Mouse (Mus musculus) midbrain, embryonic 14.5 days (tissue): ENCODE measurements around the gene Tradd. TPM values are rescaled to one million over a fixed set of nuclear protein-coding genes. Genes with fewer than 3 reads are reported as not detected.

Experiments used
- ATAC-seq: fragments of 200-750 bp; cut with Nextera tagmentation; 2 replicates; pipeline ENCODE4 v1.8.0; 2017; ENCODE audit warnings: moderate number of reproducible peaks, moderate library complexity; ENCODE audit not compliant: low FRiP score, low TSS enrichment
- DNase-seq: peaks from one replicate; pipeline ENCODE4 v3.0.0-alpha.2; 2015
- H3K27ac ChIP-seq: fragments of 300-500 bp; sonication (generic); replicated peaks from 2 replicates; pipeline ENCODE4 v1.5.1; 2014; ENCODE audit warnings: mild to moderate bottlenecking, low read depth, low read length, moderate library complexity
- H3K27me3 ChIP-seq: fragments of 300-500 bp; sonication (generic); 2 replicates; pipeline ENCODE4 v1.6.1; 2014; ENCODE audit warnings: low read length, control low read depth, mixed read lengths; ENCODE audit not compliant: control insufficient read depth, insufficient read depth
- H3K36me3 ChIP-seq: fragments of 300-500 bp; sonication (generic); 2 replicates; pipeline ENCODE4 v1.6.1; 2014; ENCODE audit warnings: low read length, control low read depth; ENCODE audit not compliant: control insufficient read depth, insufficient read depth
- H3K4me1 ChIP-seq: fragments of 300-500 bp; sonication (generic); 2 replicates; pipeline ENCODE4 v1.6.1; 2014; ENCODE audit warnings: mild to moderate bottlenecking, antibody characterized with exemption, low read length, control low read depth; ENCODE audit not compliant: control insufficient read depth, insufficient read depth
- H3K4me2 ChIP-seq: fragments of 300-500 bp; sonication (generic); 2 replicates; pipeline ENCODE4 v1.6.1; 2014; ENCODE audit warnings: mild to moderate bottlenecking, low read length, moderate library complexity
- H3K4me3 ChIP-seq: fragments of 300-500 bp; sonication (generic); replicated peaks from 2 replicates; pipeline ENCODE4 v1.5.1; 2014; ENCODE audit warnings: low read depth, low read length
- H3K9ac ChIP-seq: fragments of 300-500 bp; sonication (generic); replicated peaks from 2 replicates; pipeline ENCODE4 v1.6.1; 2014; ENCODE audit warnings: mild to moderate bottlenecking, low read length, moderate library complexity
- H3K9me3 ChIP-seq: fragments of 300-500 bp; sonication (generic); 2 replicates; pipeline ENCODE4 v1.6.1; 2016; ENCODE audit warnings: low read length, control low read depth, mixed read lengths; ENCODE audit not compliant: control insufficient read depth
- WGBS: fragments of 180-500 bp; shearing (Covaris S2); extraction: QIAGEN DNeasy Blood & Tissue Kit; methylation state at CpG from one replicate; pipeline ENCODE4 v1.1.7; 2014; 5-methylcytosine and 5-hydroxymethylcytosine counted together
- polyA plus RNA-seq: library from polyadenylated mRNA; unstranded; fragments of >200 nt; fragmentation: Nextera tagmentation; extraction: Ambion mirVana; gene quantifications from 2 replicates; pipeline ENCODE4 v1.2.1, GENCODE M21; 2014

Gene Tradd
- polyA plus RNA-seq, 1 experiment from 2014 or later: 15.0 TPM

- no peaks in the 10 kb centered on the region for H3K36me3 ChIP-seq
- H3K9me3 ChIP-seq: no peaks in the 10 kb centered on the region
- H3K9ac ChIP-seq: peak overlapping the region; percentile 37; the same call in 1 of the 2 replicates
- H3K27ac ChIP-seq: no peak overlapping the region
- peak overlapping the region; percentile 37 for H3K4me3 ChIP-seq
- peaks cover 83% of the 10 kb centered on the region for H3K27me3 ChIP-seq
- ATAC-seq (peak; percentile 59), DNase-seq (peak; percentile 92)
- peaks cover 10% of the 10 kb centered on the region for H3K4me1 ChIP-seq
- peak overlapping the region; percentile 70 for H3K4me2 ChIP-seq
- 3% methylated on average over 30 of the region's 30 CpGs for WGBS
Measured at GRCm38 (mm10) chr8:105259721-105260320, 4.6 kb downstream of the Tradd start.

DNA sequence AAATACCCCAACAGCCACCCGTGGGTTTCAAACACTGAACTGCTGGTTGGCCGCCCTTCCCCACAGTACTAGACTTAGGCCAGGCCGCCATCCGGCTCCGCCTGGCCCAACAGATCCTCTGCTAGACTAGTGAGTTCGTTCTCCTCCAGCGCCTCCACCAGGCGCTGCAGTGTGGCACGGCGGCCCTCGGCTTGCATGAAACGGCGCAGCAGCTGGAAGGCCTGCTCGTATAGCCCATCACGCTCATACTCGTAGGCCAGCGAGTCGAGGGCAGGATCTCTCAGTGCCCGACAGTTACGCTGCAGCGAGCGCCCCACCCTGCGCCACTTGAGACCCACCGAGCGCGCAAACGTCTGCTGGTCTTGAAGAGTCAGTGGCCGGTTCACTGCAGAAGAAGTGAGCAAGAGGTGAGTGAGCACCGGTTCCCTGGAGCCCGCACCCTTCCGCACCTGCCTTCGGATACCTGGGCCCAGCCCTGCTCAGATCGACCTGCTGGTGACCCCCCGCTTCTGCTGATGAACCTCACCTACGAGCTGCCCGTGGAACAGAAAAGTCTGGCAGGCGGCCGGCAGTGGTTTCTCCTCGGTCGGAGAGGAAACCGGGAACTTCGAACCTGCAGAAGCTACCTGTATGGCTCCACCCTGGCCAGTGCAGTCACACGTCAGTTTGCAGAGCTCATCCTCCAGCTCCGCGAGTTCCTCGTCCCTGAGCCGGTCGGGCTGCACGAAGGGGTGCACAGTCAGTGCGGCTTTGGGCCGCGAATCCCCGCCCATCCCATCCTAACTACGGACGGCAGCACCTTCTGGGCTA lies 5.3 kb downstream of the Tradd start:
- peaks cover 14% of the 10 kb centered on the region for H3K4me1 ChIP-seq
- no peaks in the 10 kb centered on the region for H3K9me3 ChIP-seq
- peaks cover 77% of the 10 kb centered on the region for H3K27me3 ChIP-seq
- H3K9ac ChIP-seq: peak overlapping the region; percentile 37; the same call in 1 of the 2 replicates
- no peak overlapping the region for H3K27ac ChIP-seq
- no peaks in the 10 kb centered on the region for H3K36me3 ChIP-seq
- peak overlapping the region; percentile 37 for H3K4me3 ChIP-seq
- WGBS: 1% methylated on average over 55 of the region's 55 CpGs
- ATAC-seq (peak; percentile 38; the same call in 1 of the 2 replicates), DNase-seq (peak; percentile 69)
- H3K4me2 ChIP-seq: peak overlapping the region; percentile 70

DNA sequence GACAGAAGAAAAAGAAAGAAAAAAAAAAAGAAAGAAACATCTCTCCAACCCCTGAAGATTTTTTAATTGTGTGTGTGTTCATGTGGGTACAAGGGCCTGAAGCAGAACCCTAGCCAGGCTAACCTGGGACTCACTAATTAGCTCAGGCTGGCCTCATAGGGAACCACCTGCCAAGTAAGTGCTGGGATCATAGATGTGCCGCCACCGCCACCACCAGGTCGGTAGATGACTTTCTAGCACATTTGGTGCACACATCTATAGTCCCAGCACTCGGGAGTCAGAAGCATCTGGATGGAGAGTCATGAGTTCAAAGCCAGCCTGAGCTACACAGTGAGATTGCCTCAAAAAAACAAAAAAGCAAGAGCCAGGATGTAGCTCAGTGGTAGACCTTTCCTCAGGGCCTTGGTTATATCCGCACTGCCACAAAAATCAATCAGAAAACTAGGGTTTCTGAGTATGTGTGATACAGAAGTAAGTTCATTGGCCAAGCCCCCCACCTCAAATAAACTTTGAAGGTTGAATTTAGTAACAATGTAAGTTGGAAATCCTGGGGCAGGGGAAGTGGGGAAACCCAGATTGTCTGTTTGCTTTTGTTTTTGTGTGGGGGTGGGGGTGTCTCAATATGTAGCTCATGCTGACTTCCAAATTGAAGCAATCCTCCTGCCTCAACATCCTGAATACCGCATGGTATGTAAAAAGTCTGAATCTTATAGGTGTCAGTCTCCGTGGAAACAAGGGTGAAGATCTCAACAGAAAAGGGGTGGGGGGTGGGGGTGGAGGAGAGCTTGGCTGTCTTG lies 6.9 kb downstream of the Tradd start:
- no peak for DNase-seq
- 70% methylated on average over 7 of the region's 7 CpGs for WGBS

GRCm38 (mm10) chr8:105254966-105255350 lies 9.5 kb downstream of the Tradd start, which contains the start of gene B3gnt9:
B3gnt9 (minus strand) TSS chr8:105255153.
- peaks cover 38% of the 10 kb centered on the region for H3K27me3 ChIP-seq
- 0 out of 2 replicates have a peak within 1 kb of the TSS, but pooled peaks have one; percentile 14 for H3K27ac ChIP-seq

More for the DNA sequence above, 6.9 kb downstream of the Tradd start:
- Histone ChIP-seq H3K9me3 (no peaks in the 10 kb centered on the region), H3K27ac (no peak overlapping the region), H3K4me2 (no peak overlapping the region), H3K27me3 (peaks cover 61% of the 10 kb centered on the region), H3K9ac (no peak overlapping the region), H3K4me3 (no peak overlapping the region), H3K4me1 (peaks cover 19% of the 10 kb centered on the region), H3K36me3 (0 out of 2 replicates have a peak, but pooled peaks cover 4% of the 10 kb centered on the region)
- no peak for ATAC-seq

DNA sequence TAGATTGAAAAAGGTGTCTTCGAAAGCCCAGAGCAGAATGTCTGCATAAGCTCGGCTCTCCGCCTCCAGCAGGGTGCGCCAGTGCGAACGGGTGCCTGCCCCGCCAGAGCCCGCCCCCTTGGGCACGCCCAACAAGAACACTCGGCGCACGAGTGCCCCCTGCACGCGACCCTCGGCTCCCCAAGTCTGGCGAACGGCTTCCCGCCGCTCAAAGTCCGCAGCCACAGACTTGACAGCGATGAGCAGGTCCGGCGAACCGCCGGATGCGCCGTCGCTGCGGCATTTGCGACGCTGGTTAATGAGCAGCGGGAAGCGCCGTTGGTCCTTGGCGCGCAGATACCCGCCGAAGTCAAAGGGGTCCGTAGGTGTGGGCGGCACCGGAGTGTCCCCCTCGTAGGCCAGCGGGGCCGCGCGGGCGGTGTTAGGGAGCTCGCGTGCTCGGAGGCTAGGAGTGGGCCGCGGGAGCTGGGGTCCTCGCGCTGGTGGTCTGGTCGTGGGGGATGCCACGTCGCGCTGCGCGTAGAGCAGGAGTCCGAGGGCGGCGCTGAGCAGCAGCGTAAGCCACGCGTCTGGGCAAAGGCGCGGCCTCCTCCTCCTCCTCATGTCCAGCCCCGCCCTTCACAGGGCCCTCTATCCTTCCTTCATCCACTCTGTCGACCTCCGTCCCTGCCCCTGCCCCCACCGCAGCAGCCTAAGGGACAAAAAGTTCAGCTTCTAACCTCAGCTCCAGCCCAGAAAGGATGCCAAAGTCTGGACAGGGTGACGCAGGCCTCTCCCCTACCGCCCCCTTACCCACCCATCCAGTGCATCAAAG lies 10.1 kb downstream of the Tradd start:
- H3K27ac ChIP-seq: 0 out of 2 replicates have a peak overlapping the region, but pooled peaks have one; percentile 14
- peak overlapping the region; percentile 49 for H3K4me3 ChIP-seq
- under 1% methylated on average over 74 of the region's 74 CpGs for WGBS

More at GRCm38 (mm10) chr8:105254966-105255350, 9.5 kb downstream of the Tradd start, which contains the start of gene B3gnt9:
- H3K4me3 ChIP-seq: peak within 1 kb of the TSS; percentile 49
- peaks cover 27% of the 10 kb centered on the region for H3K36me3 ChIP-seq
- DNase-seq (no peak), ATAC-seq (0 out of 2 replicates have a peak, but pooled peaks have one; percentile 3)
- H3K9me3 ChIP-seq: no peaks in the 10 kb centered on the region
- H3K4me1 ChIP-seq: peaks cover 19% of the 10 kb centered on the region
- peak within 1 kb of the TSS; percentile 99 for H3K4me2 ChIP-seq
- 2% methylated on average over 14 of the region's 14 CpGs for WGBS
- H3K9ac ChIP-seq: peak within 1 kb of the TSS; percentile 48

DNA sequence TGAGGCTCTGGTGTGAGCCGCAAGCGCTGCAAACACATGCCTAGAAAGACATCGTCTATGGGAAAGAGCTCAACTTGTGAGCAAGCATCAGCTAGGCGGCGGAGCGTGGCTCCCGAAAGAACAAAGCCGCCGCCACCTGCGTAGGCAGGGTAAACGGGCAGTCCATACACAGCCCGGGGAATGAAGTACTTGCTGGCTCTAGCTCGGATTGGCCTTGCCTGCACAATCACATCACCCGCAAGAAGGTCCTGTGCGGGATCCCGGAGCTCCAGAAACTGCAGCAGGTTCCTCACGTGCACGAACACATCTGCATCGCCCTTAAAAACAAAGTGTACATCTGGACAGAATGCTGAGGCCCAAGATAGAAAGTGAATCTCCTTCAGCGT lies 10.7 kb downstream of the Tradd start:
- DNase-seq (no peak), ATAC-seq (peak; percentile 7; the same call in 1 of the 2 replicates)
- WGBS: 32% methylated on average over 20 of the region's 20 CpGs
- Histone ChIP-seq H3K36me3 (peaks cover 39% of the 10 kb centered on the region), H3K27ac (no peak overlapping the region), H3K9ac (peak overlapping the region; percentile 48), H3K27me3 (peaks cover 28% of the 10 kb centered on the region), H3K4me2 (peak overlapping the region; percentile 99), H3K4me1 (peaks cover 11% of the 10 kb centered on the region), H3K4me3 (peak overlapping the region; percentile 49), H3K9me3 (no peaks in the 10 kb centered on the region)

More for the DNA sequence above, 10.1 kb downstream of the Tradd start:
- Histone ChIP-seq H3K36me3 (peaks cover 33% of the 10 kb centered on the region), H3K9ac (peak overlapping the region; percentile 48), H3K4me1 (peaks cover 17% of the 10 kb centered on the region), H3K4me2 (peak overlapping the region; percentile 99), H3K9me3 (no peaks in the 10 kb centered on the region), H3K27me3 (peaks cover 34% of the 10 kb centered on the region)
- DNase-seq (peak; percentile 94), ATAC-seq (peak; percentile 82)

GRCm38 (mm10) chr8:105252680-105253537 lies 11.5 kb downstream of the Tradd start:
- peaks cover 11% of the 10 kb centered on the region for H3K4me1 ChIP-seq
- H3K36me3 ChIP-seq: peaks cover 47% of the 10 kb centered on the region
- H3K9me3 ChIP-seq: no peaks in the 10 kb centered on the region
- H3K4me2 ChIP-seq: no peak overlapping the region
- no peak for DNase-seq
- no peak overlapping the region for H3K4me3 ChIP-seq
- H3K27me3 ChIP-seq: peaks cover 20% of the 10 kb centered on the region
- H3K27ac ChIP-seq: no peak overlapping the region
- no peak overlapping the region; the same call in 1 of the 2 replicates for H3K9ac ChIP-seq
- no peak for ATAC-seq
- WGBS: 91% methylated on average over 10 of the region's 10 CpGs
